Mouse (Mus musculus) liver, embryonic 13.5 days (tissue): Measurements from ENCODE around the gene Vmn1r35. TPM values are rescaled to one million over a fixed set of nuclear protein-coding genes. Genes with fewer than 3 reads are reported as not detected.
A peak's percentile ranks its signal among the peaks of the same experiment; 100 is the strongest.
"Not testable (repeated sequence)": the region's sequence is repeated elsewhere in the genome, so short reads cannot be mapped to it uniquely, and the experiment has no call there.

ENCODE experiments used
- ATAC-seq: fragments of 200-750 bp; cut with Nextera tagmentation; 2 replicates; pipeline ENCODE4 v1.8.0; 2017; ENCODE audit warnings: low read depth, mild to moderate bottlenecking, moderate number of reproducible peaks, moderate library complexity
- DNase-seq: peaks from one replicate; pipeline ENCODE4 v3.0.0; 2022
- H3K27ac ChIP-seq: fragments of 300-500 bp; sonication (generic); 2 replicates; pipeline ENCODE4 v1.5.1; 2015; ENCODE audit warnings: moderate library complexity, mild to moderate bottlenecking, inconsistent platforms
- H3K27me3 ChIP-seq: fragments of 300-500 bp; sonication (generic); 2 replicates; pipeline ENCODE4 v1.6.1; 2015; ENCODE audit warnings: mild to moderate bottlenecking, inconsistent platforms
- H3K36me3 ChIP-seq: fragments of 300-500 bp; sonication (generic); 2 replicates; pipeline ENCODE4 v1.6.1; 2015; ENCODE audit warnings: mild to moderate bottlenecking, inconsistent platforms
- H3K4me1 ChIP-seq: fragments of 300-500 bp; sonication (generic); replicated peaks from 2 replicates; pipeline ENCODE4 v1.6.1; 2015; ENCODE audit warnings: inconsistent platforms
- H3K4me2 ChIP-seq: fragments of 300-500 bp; sonication (generic); 2 replicates; pipeline ENCODE4 v1.6.1; 2015; ENCODE audit warnings: inconsistent platforms, mild to moderate bottlenecking, moderate library complexity
- H3K4me3 ChIP-seq: fragments of 300-500 bp; sonication (generic); replicated peaks from 2 replicates; pipeline ENCODE4 v1.5.1; 2015; ENCODE audit warnings: mild to moderate bottlenecking, inconsistent platforms
- H3K9ac ChIP-seq: fragments of 300-500 bp; sonication (generic); 2 replicates; pipeline ENCODE4 v1.6.1; 2015; ENCODE audit warnings: mild to moderate bottlenecking, inconsistent platforms
- H3K9me3 ChIP-seq: fragments of 300-500 bp; sonication (generic); replicated peaks from 2 replicates; pipeline ENCODE4 v1.6.1; 2016; ENCODE audit warnings: inconsistent platforms
- WGBS: fragments of 180-500 bp; shearing (Covaris S2); methylation state at CpG from one replicate; pipeline ENCODE4 v1.1.7; 2015; ENCODE audit not compliant: insufficient replicate concordance; 5-methylcytosine and 5-hydroxymethylcytosine counted together
- polyA plus RNA-seq: library from polyadenylated mRNA; unstranded; fragments of >200 nt; fragmentation: Nextera tagmentation; extraction: Ambion mirVana; gene quantifications from 2 replicates; pipeline ENCODE4 v1.2.1, GENCODE M21; 2015

Gene Vmn1r35
- polyA plus RNA-seq = not detected in 2 replicates

GRCm38 (mm10) chr6:66685806-66686205 is at the start of gene Vmn1r35:
Vmn1r35 (minus strand) TSS chr6:66685906.
- ATAC-seq = no peak
- no peaks in the 10 kb centered on the region for H3K9me3 ChIP-seq
- WGBS = 60% methylated on average over 3 of the region's 3 CpGs

GRCm38 (mm10) chr6:66729082-66729481 is 43.4 kb upstream of the Vmn1r35 start, which contains the start of gene Vmn1r37:
Vmn1r37 (plus strand) TSS chr6:66729382.
- not testable (repeated sequence) for H3K36me3 ChIP-seq, H3K4me3 ChIP-seq, ATAC-seq, H3K4me1 ChIP-seq, H3K27me3 ChIP-seq, H3K9ac ChIP-seq, H3K4me2 ChIP-seq, DNase-seq, H3K27ac ChIP-seq, H3K9me3 ChIP-seq

More at GRCm38 (mm10) chr6:66685806-66686205, at the start of gene Vmn1r35:
- no peak within 1 kb of the TSS for H3K9ac ChIP-seq
- DNase-seq = no peak
- H3K4me3 ChIP-seq = no peak within 1 kb of the TSS
- no peak within 1 kb of the TSS for H3K4me2 ChIP-seq
- no peak within 1 kb of the TSS for H3K27ac ChIP-seq
- H3K27me3 ChIP-seq = no peaks in the 10 kb centered on the region
- H3K36me3 ChIP-seq = no peaks in the 10 kb centered on the region
- H3K4me1 ChIP-seq = no peaks in the 10 kb centered on the region

- WGBS = 43% methylated on average over 2 of the region's 2 CpGs
- H3K9me3 ChIP-seq = not testable (repeated sequence)
Measured at GRCm38 (mm10) chr6:66719068-66719467, 33.4 kb upstream of the Vmn1r35 start, which contains the start of gene Vmn1r36. Vmn1r36 (minus strand) TSS chr6:66719168.

GRCm38 (mm10) chr6:66713854-66714253 is 28.1 kb upstream of the Vmn1r35 start:
- Histone ChIP-seq H3K4me1 (no peaks in the 10 kb centered on the region), H3K9ac (no peak overlapping the region), H3K27ac (no peak overlapping the region), H3K4me2 (no peak overlapping the region), H3K9me3 (no peaks in the 10 kb centered on the region), H3K36me3 (no peaks in the 10 kb centered on the region), H3K27me3 (no peaks in the 10 kb centered on the region), H3K4me3 (no peak overlapping the region)
- DNase-seq (no peak), ATAC-seq (peak; percentile 60)
- 25% methylated on average over 3 of the region's 3 CpGs for WGBS

More at GRCm38 (mm10) chr6:66719068-66719467, 33.4 kb upstream of the Vmn1r35 start, which contains the start of gene Vmn1r36:
- H3K27ac ChIP-seq, H3K9ac ChIP-seq, ATAC-seq, H3K4me1 ChIP-seq, H3K4me3 ChIP-seq, H3K36me3 ChIP-seq, H3K27me3 ChIP-seq, DNase-seq, H3K4me2 ChIP-seq: not testable (repeated sequence)

GRCm38 (mm10) chr6:66708901-66709300 is 23.2 kb upstream of the Vmn1r35 start:
- no peak overlapping the region for H3K4me3 ChIP-seq
- H3K9ac ChIP-seq = no peak overlapping the region
- H3K27me3 ChIP-seq = no peaks in the 10 kb centered on the region
- DNase-seq (no peak), ATAC-seq (no peak)
- H3K27ac ChIP-seq = no peak overlapping the region
- no peak overlapping the region for H3K4me2 ChIP-seq
- no peaks in the 10 kb centered on the region for H3K4me1 ChIP-seq
- H3K36me3 ChIP-seq = no peaks in the 10 kb centered on the region
- H3K9me3 ChIP-seq = no peaks in the 10 kb centered on the region

- no peaks in the 10 kb centered on the region for H3K27me3 ChIP-seq
- no peaks in the 10 kb centered on the region for H3K4me1 ChIP-seq
- DNase-seq (no peak), ATAC-seq (no peak)
- WGBS = 70% methylated on average over 1 of the region's 1 CpGs
- no peaks in the 10 kb centered on the region for H3K36me3 ChIP-seq
- H3K27ac ChIP-seq = no peak within 1 kb of the TSS
- H3K4me3 ChIP-seq = no peak within 1 kb of the TSS
- no peak within 1 kb of the TSS for H3K9ac ChIP-seq
- H3K9me3 ChIP-seq = no peaks in the 10 kb centered on the region
- no peak within 1 kb of the TSS for H3K4me2 ChIP-seq
Measured at GRCm38 (mm10) chr6:66643779-66644178, 41.9 kb downstream of the Vmn1r35 start, which contains the start of gene Vmn1r34. Vmn1r34 (minus strand) TSS chr6:66643879.

Other genes with a start within 250 kb of the Vmn1r35 start
- 92.1 and 108 TPM in 2 replicates for gene Mad2l1, start 150.5 kb downstream of the Vmn1r35 start, polyA plus RNA-seq
- 0.05 and 0.06 TPM in 2 replicates for gene Vmn1r32, start 125.8 kb downstream of the Vmn1r35 start, polyA plus RNA-seq
- gene Vmn1r33, start 67.6 kb downstream of the Vmn1r35 start, polyA plus RNA-seq = not detected in 2 replicates
- not detected in 2 replicates for gene Vmn1r34, start 42.0 kb downstream of the Vmn1r35 start, polyA plus RNA-seq
- gene Vmn1r36, start 33.3 kb upstream of the Vmn1r35 start, polyA plus RNA-seq = not detected in 2 replicates
- not detected in 2 replicates for gene Vmn1r37, start 43.5 kb upstream of the Vmn1r35 start, polyA plus RNA-seq
- not detected in 2 replicates for gene Vmn1r38, start 96.7 kb upstream of the Vmn1r35 start, polyA plus RNA-seq
- not detected in 2 replicates for gene Vmn1r39, start 124.7 kb upstream of the Vmn1r35 start, polyA plus RNA-seq
- 26.4 and 31.9 TPM in 2 replicates for gene Gng12, start 210.5 kb upstream of the Vmn1r35 start, polyA plus RNA-seq